Mouse (Mus musculus): ENCODE results near the gene Macc1.

Macc1 gene

DNA sequence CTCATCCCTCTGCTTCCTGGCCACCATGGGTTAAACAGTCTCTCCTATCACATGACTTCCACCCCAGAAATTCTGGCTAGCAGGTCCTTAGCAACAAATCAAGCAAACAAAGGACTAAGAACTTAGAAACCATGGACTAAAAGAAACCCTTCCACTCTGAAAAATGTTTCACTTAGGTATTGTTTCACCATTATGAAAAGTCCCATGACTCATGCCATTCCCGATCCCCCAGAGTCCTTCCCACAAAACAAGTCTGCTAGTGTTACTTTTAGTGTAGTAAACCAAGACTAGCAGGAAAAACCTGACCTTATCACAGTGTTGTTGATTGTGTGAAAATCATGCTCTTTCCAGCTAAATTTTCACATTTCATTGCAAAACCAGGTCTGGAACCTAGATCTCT lies 51.0 kb downstream of the Macc1 start:
- Histone ChIP-seq H3K4me1 (replicated peaks; ENCODE audit: low read depth, low read length) (no peaks in the 10 kb centered on the region), H3K9me3 (ENCODE audit: low read length) (no peaks in the 10 kb centered on the region), H3K36me3 (ENCODE audit: insufficient read depth, low read length) (no peaks in the 10 kb centered on the region), H3K4me3 (replicated peaks; ENCODE audit: low read length) (no peak overlapping the region), H3K27me3 (ENCODE audit: insufficient read depth, low read length) (no peaks in the 10 kb centered on the region)
- no peak for TF ChIP-seq NANOG (IDR thresholded peaks at IDR 0.05; ENCODE audit: borderline replicate concordance, low read length)
- no peak for TF ChIP-seq POU5F1 (IDR thresholded peaks at IDR 0.05; ENCODE audit: borderline replicate concordance, low read length)
- no peak for TF ChIP-seq CTCF (conservative IDR thresholded peaks at IDR 0.05; ENCODE audit: low read length)

DNA sequence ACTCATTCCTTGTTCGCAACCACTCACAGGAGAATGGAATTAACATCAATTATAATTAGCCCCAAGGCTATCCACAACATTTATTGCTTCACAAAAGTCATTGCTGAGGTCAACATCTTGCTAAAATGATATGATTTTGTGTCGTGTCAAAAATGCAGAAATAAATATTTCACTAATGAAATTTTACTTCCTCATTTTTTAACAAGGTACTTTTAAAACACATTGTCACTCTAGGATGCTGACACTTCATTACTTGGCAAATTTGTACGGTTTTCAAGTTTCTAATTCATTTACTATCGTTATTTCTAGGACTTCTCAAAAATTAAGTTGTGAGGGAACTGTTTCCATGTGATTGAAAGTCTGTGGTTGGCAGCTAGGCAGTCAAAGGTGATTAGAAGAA lies 55.8 kb downstream of the Macc1 start:
- Histone ChIP-seq H3K27me3 (ENCODE audit: insufficient read depth, low read length) (no peaks in the 10 kb centered on the region), H3K9me3 (ENCODE audit: low read length) (no peaks in the 10 kb centered on the region), H3K4me1 (replicated peaks; ENCODE audit: low read depth, low read length) (no peaks in the 10 kb centered on the region), H3K36me3 (ENCODE audit: insufficient read depth, low read length) (no peaks in the 10 kb centered on the region), H3K4me3 (replicated peaks; ENCODE audit: low read length) (no peak overlapping the region)
- no peak for TF ChIP-seq CTCF (conservative IDR thresholded peaks at IDR 0.05; ENCODE audit: low read length)
- TF ChIP-seq NANOG (IDR thresholded peaks at IDR 0.05; ENCODE audit: borderline replicate concordance, low read length) = no peak
- no peak for TF ChIP-seq POU5F1 (IDR thresholded peaks at IDR 0.05; ENCODE audit: borderline replicate concordance, low read length)

DNA sequence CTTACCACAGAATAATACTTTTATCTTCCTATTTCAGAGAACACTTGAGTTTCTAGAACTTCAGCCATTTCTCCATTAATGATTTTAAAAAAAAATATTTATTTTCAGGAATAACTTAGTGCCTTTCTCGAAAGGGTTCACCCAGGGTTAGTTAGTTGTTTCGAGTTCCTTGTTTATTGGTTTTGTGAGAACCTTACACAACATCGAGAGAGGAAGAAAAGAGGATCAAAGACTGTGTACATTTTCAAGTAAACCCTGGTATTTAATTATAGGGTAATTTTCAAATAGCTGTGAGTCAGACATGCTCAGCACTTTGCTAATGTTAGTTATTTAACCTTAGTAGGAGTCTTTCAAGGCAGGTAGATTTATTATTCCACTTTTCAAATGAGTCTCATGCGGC lies 58.3 kb downstream of the Macc1 start:
- Histone ChIP-seq H3K9me3 (ENCODE audit: low read length) (no peaks in the 10 kb centered on the region), H3K27me3 (ENCODE audit: insufficient read depth, low read length) (no peaks in the 10 kb centered on the region), H3K36me3 (ENCODE audit: insufficient read depth, low read length) (no peaks in the 10 kb centered on the region), H3K4me1 (replicated peaks; ENCODE audit: low read depth, low read length) (no peaks in the 10 kb centered on the region), H3K4me3 (replicated peaks; ENCODE audit: low read length) (no peak overlapping the region)
- no peak for TF ChIP-seq NANOG (IDR thresholded peaks at IDR 0.05; ENCODE audit: borderline replicate concordance, low read length)
- no peak for TF ChIP-seq CTCF (conservative IDR thresholded peaks at IDR 0.05; ENCODE audit: low read length)
- no peak for TF ChIP-seq POU5F1 (IDR thresholded peaks at IDR 0.05; ENCODE audit: borderline replicate concordance, low read length)

DNA sequence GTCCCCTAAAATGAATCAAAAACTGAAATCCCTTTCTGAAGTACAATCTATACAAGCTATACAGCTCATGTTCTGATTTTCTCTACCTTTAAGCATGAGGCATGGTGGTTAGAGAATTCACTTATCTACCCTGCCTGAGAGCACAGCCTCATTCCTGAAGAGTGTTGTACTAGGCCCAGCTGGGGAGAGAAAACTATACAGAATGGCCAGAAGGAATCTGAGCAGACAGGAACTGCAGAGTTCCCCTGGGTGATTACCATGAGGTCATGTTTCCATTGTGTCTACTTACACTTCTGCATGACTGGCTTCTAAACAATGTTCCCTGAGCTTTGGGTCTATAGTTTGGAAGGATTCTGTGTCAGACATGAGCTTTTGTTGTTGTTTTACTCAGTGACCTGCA lies 62.8 kb downstream of the Macc1 start:
- no peaks in the 10 kb centered on the region for H3K9me3 ChIP-seq (ENCODE audit: low read length)
- H3K4me3 ChIP-seq (replicated peaks; ENCODE audit: low read length) = no peak overlapping the region
- no peaks in the 10 kb centered on the region for H3K4me1 ChIP-seq (replicated peaks; ENCODE audit: low read depth, low read length)
- no peaks in the 10 kb centered on the region for H3K27me3 ChIP-seq (ENCODE audit: insufficient read depth, low read length)
- no peaks in the 10 kb centered on the region for H3K36me3 ChIP-seq (ENCODE audit: insufficient read depth, low read length)
- TF ChIP-seq CTCF (conservative IDR thresholded peaks at IDR 0.05; ENCODE audit: low read length) (no peak), NANOG (IDR thresholded peaks at IDR 0.05; ENCODE audit: borderline replicate concordance, low read length) (no peak), POU5F1 (IDR thresholded peaks at IDR 0.05; ENCODE audit: borderline replicate concordance, low read length) (no peak)

DNA sequence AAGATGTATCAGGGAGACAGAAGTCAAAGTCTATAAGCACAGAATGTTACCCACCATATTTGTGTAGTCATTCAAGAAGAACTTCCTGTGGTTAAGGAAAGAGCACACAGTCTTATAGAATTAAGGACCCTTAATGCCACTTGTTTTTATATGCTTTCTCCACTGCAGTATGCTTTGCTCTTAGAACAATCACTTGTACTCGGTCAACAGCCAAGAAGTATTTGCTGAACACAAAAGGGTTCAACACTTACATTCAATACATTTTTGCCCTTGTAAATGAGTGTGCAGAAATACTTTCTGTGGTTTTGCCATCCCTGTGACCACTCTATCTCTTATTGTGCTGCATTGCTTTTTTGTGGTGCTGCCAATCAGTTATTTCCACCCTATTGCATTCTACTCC lies 67.8 kb downstream of the Macc1 start:
- Histone ChIP-seq H3K27me3 (ENCODE audit: insufficient read depth, low read length) (no peaks in the 10 kb centered on the region), H3K4me1 (replicated peaks; ENCODE audit: low read depth, low read length) (no peaks in the 10 kb centered on the region), H3K9me3 (ENCODE audit: low read length) (no peaks in the 10 kb centered on the region), H3K36me3 (ENCODE audit: insufficient read depth, low read length) (no peaks in the 10 kb centered on the region), H3K4me3 (replicated peaks; ENCODE audit: low read length) (no peak overlapping the region)
- no peak for TF ChIP-seq POU5F1 (IDR thresholded peaks at IDR 0.05; ENCODE audit: borderline replicate concordance, low read length)
- TF ChIP-seq CTCF (conservative IDR thresholded peaks at IDR 0.05; ENCODE audit: low read length) = no peak
- no peak for TF ChIP-seq NANOG (IDR thresholded peaks at IDR 0.05; ENCODE audit: borderline replicate concordance, low read length)

DNA sequence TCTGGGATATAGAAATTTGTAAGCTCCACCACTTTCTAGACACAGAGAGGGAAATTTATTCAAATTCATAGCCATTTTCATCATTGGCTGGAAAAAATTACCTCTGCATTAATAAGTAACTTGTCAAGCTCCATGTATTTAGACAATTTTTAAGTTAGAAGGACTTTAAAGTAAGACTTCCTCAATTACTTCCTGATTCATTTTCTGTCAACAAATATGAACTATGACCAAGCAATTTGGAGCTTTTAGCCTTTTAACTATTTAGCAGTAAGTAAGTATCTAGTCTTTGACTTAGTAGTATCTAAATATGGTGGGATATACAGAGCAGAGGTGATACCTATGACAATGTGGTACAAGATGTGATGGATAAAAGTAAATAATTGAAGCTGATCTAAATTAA lies 72.2 kb downstream of the Macc1 start:
- no peak for TF ChIP-seq NANOG (IDR thresholded peaks at IDR 0.05; ENCODE audit: borderline replicate concordance, low read length)
- TF ChIP-seq CTCF (conservative IDR thresholded peaks at IDR 0.05; ENCODE audit: low read length) = no peak
- no peak for TF ChIP-seq POU5F1 (IDR thresholded peaks at IDR 0.05; ENCODE audit: borderline replicate concordance, low read length)
- Histone ChIP-seq H3K9me3 (ENCODE audit: low read length) (no peaks in the 10 kb centered on the region), H3K4me1 (replicated peaks; ENCODE audit: low read depth, low read length) (no peaks in the 10 kb centered on the region), H3K27me3 (ENCODE audit: insufficient read depth, low read length) (no peaks in the 10 kb centered on the region), H3K4me3 (replicated peaks; ENCODE audit: low read length) (no peak overlapping the region), H3K36me3 (ENCODE audit: insufficient read depth, low read length) (no peaks in the 10 kb centered on the region)

DNA sequence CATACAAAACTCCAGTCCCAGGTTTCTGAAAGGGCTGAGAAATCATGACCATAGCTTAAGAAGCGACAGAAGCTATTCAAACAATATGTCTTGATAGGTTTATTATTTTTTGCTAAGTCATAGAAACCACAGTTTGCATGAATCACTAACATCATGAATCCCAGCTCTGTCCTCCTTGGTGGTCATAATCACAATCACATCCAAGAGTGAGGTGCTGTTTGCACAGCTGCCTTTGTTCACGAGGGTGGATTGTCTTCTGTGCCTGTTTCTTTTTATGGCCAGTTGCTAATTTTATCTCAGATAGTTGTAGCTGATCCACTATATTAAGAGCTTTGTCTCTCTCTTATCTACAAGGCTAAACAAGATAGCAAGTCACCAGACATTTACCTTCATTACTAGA lies 72.6 kb downstream of the Macc1 start:
- H3K4me1 ChIP-seq (replicated peaks; ENCODE audit: low read depth, low read length) = no peaks in the 10 kb centered on the region
- no peak for TF ChIP-seq POU5F1 (IDR thresholded peaks at IDR 0.05; ENCODE audit: borderline replicate concordance, low read length)
- no peak for TF ChIP-seq CTCF (conservative IDR thresholded peaks at IDR 0.05; ENCODE audit: low read length)
- TF ChIP-seq NANOG (IDR thresholded peaks at IDR 0.05; ENCODE audit: borderline replicate concordance, low read length) = no peak
- H3K27me3 ChIP-seq (ENCODE audit: insufficient read depth, low read length) = no peaks in the 10 kb centered on the region
- no peaks in the 10 kb centered on the region for H3K36me3 ChIP-seq (ENCODE audit: insufficient read depth, low read length)
- no peaks in the 10 kb centered on the region for H3K9me3 ChIP-seq (ENCODE audit: low read length)
- no peak overlapping the region for H3K4me3 ChIP-seq (replicated peaks; ENCODE audit: low read length)

DNA sequence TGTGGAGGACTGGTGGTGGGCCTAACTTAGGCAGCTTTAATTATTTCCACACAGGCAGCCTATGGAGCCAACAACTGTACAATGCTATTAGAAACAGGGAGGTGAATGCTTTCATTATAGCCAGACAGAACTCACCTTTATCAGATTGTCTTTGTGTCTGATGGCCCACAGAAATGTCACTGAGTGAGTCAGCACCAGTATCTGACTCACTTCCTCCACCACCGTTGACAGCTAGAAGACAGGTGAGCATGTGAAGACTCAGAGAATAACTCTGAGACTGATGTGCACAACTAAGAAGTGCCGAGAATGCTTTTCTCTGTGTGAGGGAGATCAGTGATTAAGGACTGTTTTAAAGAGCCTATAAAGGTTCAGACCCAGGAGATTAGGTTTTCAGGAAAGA lies 73.9 kb downstream of the Macc1 start:
- H3K4me1 ChIP-seq (replicated peaks; ENCODE audit: low read depth, low read length) = no peaks in the 10 kb centered on the region
- H3K36me3 ChIP-seq (ENCODE audit: insufficient read depth, low read length) = no peaks in the 10 kb centered on the region
- no peak overlapping the region for H3K4me3 ChIP-seq (replicated peaks; ENCODE audit: low read length)
- no peaks in the 10 kb centered on the region for H3K9me3 ChIP-seq (ENCODE audit: low read length)
- no peaks in the 10 kb centered on the region for H3K27me3 ChIP-seq (ENCODE audit: insufficient read depth, low read length)
- TF ChIP-seq POU5F1 (IDR thresholded peaks at IDR 0.05; ENCODE audit: borderline replicate concordance, low read length) (no peak), NANOG (IDR thresholded peaks at IDR 0.05; ENCODE audit: borderline replicate concordance, low read length) (no peak), CTCF (conservative IDR thresholded peaks at IDR 0.05; ENCODE audit: low read length) (no peak)

DNA sequence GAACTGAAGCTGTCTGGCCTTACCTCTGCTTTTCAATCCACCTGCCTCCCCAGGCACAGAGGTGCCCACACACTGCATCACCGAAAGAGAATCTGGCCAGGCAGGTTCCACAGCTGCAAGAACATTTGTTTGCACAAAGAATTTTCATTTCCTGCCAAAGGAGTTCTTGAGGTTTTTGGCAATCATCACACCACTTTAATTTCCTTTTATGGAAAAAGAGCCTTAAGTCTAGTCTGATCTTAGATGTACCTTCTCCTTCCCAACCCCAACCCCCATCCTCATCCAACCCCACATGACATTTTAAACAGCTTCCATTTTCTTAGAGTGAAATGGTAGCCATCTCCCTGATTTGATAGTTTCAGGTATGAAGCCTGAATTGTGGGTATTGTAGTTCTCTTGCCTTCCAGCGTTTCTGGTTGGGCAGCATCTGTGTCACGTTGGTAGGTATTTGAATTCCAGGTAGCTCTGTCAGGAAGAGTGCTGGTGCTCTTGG lies 76.2 kb downstream of the Macc1 start:
- no peaks in the 10 kb centered on the region for H3K27me3 ChIP-seq (ENCODE audit: insufficient read depth, low read length)
- H3K36me3 ChIP-seq (ENCODE audit: insufficient read depth, low read length) = no peaks in the 10 kb centered on the region
- no peak overlapping the region for H3K4me3 ChIP-seq (replicated peaks; ENCODE audit: low read length)
- H3K4me1 ChIP-seq (replicated peaks; ENCODE audit: low read depth, low read length) = no peaks in the 10 kb centered on the region
- no peak for TF ChIP-seq POU5F1 (IDR thresholded peaks at IDR 0.05; ENCODE audit: borderline replicate concordance, low read length)
- no peak for TF ChIP-seq NANOG (IDR thresholded peaks at IDR 0.05; ENCODE audit: borderline replicate concordance, low read length)
- TF ChIP-seq CTCF (conservative IDR thresholded peaks at IDR 0.05; ENCODE audit: low read length) = no peak
- H3K9me3 ChIP-seq (ENCODE audit: low read length) = no peaks in the 10 kb centered on the region

All from E14TG2a.4 (cell line).